Mouse (Mus musculus): Measurements from ENCODE around the gene Nup205.
"Not testable (repeated sequence)": the region's sequence is repeated elsewhere in the genome, so short reads cannot be mapped to it uniquely, and the experiment has no call there.

Gene Nup205

DNA sequence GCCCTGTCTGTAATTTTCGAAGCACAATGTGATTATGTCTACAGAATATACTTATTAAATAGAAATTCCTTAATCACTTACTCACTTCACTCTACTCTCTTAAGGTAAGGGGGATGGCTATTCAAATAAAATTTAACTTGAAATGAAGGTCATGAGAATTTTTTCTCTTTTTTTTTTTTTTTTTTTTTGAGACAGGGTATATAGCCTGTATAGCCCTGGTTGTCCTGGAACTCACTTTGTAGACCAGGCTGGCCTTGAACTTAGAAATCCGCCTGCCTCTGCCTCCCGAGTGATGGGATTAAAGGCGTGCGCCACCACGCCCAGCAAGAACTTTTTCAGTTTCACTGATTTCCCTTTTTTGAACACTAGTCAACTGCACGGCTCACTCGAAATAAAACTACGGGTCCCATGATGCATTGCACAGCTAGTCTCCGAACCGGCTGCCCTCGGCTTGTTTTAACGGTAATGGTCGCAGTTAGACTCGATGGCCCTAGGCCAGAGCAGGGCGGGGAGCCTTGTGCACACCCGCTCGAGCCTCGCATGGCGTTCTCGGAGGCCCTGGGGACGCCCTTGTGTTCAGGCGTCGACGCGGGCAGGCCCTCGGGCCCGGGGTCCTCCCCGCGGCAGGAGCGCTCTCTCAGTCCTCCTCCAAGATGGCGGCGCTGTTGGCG lies at the start of gene Nup205:
Nup205 (plus strand) TSS at position 443 of the 671 bp plus-strand sequence.
- in situ Hi-C loops (cut with MboI; ENCODE audit: unreplicated experiment in 2 of 2) = no loop called here

DNA sequence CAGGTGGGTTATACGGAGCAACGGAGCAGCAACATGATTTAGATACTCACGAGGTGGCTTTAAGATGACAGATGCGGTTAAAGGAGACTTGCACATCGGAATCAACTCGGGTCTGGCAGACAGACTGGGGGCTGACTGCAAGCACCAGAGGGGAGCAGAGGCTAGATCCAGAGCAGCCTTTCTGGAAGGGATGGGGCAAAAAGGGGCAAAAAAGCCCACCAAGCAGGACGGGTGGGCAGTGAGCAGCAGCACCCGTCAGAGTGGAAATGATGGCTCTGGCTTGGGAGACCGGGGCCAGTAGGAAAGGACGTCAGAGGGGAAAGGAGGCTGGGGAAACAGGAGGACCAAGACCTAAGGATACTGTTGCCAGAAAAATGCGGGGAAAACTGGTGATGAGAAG lies 44.4 kb upstream of the Nup205 start:
- in situ Hi-C loops (cut with MboI; ENCODE audit: unreplicated experiment in 2 of 2) = no loop called here

DNA sequence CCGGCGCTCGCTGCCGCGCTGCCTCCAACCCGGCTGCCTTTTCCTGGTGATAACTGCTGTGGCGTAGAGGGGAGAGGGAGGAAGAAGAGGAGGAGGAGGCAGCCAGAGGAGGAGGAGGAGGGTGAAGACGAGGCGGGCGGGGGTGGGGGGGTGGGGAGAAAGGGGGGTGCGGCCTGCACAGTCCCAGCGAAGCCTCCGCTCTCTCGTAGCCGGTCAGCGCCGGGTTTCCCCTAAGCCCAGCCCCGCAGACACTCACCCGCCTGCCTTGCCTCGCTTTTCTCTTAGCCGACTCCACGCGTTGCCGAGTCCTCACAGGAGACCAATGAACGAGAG lies 44.0 kb upstream of the Nup205 start:
- in situ Hi-C loops (cut with MboI; ENCODE audit: unreplicated experiment in 2 of 2) = no loop called here

DNA sequence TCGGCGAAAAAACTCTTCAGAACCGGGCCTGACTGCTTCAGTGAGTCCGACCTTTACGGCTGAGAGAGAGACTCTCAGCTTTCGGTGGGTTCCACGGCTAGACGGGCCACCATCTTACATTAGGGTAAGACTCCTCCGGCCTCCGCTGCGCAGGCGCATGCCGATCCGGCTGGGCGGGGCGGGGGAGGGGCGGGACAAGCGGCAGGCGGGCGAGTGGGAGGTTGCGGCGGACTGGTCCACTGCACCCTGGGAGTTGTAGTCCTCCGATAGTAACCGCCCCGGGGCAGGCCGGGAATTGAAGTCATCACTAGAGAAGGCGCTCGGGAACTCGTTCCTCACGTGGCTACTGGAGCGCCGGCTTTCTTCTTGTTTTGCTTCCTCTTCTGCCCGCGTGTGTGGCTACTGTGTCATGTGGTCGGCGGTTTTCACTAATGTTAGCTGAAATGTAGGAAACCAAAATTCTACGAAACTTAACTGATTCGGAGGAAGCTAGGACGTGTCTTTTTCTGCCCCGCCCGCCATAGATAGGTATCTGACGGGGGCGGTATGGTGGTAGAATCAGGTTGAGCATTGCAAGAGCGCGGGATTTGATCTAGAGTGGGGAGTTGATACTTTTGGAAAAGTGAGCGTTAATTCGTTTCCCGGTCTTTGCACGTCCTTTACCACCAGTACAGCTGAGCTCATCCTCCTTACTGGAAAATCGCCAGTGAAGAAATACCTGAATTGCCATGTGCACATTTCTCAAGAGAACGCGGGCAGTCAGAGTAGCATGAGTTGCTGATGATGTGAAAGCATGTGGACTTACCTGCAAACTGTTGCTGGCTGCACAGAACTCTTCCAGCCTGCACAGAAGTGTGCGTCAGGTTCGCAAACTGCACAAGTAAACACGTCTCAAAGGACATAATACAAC lies 43.4 kb upstream of the Nup205 start, which contains the start of gene Cnot4:
Cnot4 (minus strand) TSS at position 146 of the 910 bp plus-strand sequence.
- in situ Hi-C loops (cut with MboI; ENCODE audit: unreplicated experiment in 2 of 2) = no loop called here

DNA sequence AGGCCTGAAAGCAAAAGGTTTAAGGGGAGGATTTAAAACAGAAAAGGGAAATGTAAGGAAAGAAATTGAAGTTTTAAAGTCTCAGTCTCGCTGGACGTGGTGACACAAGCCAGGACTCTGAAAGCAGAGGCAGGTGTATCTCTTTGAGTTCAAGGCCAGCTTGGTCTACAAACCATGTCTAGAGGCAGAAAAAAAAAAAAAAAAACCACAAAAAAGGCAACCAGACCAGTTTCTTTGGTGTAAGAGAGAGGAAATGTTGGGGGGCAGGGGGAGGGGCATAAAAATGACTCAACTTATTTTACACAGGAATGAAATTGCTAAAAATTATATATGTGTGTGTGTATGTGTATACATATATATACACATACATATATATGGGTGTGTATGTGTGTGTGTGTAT lies 42.4 kb upstream of the Nup205 start:
- in situ Hi-C loops (cut with MboI; ENCODE audit: unreplicated experiment in 2 of 2) = loop anchor here in 1 of 2 experiments (5.0 kb wide), 1 partner anchor 37 kb away; no protein-coding TSS in a partner anchor

DNA sequence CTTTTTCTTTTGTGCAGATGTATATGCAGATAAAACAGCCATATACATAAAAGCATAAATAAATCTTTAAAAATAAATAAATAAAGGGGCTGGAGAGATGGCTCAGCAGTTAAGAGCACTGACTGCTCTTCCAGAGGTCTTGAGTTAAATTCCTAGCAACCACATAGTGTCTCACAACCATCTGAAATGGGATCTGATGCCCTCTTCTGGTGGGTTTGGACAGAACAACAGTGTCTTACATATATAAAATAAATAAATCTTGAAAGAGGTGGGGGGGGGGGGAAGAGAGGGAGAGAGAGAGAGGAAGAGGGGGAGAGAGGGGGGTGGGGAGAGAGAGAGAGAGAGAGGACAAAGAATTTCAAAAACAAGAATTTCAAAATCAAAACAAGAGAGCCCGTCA lies 36.9 kb upstream of the Nup205 start:
- in situ Hi-C loops (cut with MboI; ENCODE audit: unreplicated experiment in 2 of 2) = no loop called here

DNA sequence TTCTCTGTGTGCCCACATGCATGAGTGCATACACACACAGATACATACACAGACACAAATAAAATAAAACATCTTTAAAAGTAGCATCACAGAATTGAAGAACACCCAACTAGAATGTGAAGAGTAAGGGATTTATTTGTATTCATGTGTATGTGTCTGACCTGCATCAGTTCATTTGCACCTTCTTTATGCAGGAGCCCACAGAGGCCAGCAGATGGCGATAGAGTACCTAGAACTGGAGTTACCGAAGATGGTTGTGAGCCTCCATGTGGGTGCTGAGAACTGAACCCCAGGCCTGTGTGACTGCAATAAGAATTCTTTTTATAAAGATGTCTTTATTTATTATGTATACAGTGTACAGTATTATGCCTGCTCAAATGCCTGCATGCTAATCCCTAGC lies 31.7 kb upstream of the Nup205 start:
- in situ Hi-C loops (cut with MboI; ENCODE audit: unreplicated experiment in 2 of 2) = no loop called here

DNA sequence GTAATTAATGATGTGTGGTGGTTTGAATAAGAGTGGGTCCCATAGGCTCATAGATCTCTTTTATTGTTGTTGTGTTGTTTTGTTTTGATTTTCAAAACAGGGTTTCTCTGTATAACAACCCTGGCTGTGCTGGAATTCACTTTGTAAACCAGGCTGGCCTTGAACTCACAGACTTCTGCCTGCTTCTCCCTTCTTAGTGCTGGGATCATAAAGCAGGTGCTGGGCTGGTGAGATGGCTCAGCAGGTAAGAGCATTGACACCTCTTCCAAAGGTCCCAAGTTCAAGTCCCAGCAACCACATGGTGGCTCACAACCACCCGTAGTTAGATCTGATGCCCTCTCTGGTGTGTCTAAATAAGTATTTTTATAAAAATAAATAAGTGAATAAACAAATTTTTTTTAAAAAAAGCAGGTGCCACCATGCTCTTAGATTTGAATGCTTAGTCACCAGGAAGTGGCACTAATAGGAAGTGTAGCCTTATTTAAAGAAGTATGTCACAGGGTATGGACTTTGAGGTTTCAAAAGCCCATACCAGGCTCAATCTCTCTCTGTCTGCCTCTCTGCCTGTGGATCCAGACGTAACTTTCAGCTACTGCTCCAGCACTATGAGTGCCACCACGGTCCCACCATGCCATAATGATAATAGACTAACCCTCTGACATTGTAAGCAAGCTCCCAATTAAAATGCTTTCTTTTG lies 29.3 kb upstream of the Nup205 start:
- in situ Hi-C loops (cut with MboI; ENCODE audit: unreplicated experiment in 2 of 2) = no loop called here

DNA sequence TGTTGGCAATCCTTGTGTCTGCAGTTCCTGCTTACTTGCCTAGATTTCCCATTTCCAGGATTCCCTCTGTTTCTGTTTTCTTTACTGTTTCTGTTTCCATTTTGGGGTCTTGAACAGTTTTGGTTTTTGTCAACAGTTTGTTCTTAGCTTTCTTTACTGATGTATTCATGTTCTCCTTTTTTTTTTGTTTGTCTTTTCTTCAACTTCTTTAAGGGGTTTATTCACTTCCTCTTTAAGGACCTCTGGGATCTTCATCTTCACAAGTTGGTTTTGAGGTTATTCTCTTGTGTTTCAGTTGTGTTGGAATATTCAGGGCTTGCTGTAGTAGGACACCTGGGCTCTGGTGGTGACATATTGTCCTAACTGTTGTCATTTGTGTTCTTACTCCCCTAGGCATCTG lies 22.7 kb upstream of the Nup205 start:
- in situ Hi-C loops (cut with MboI; ENCODE audit: unreplicated experiment in 2 of 2) = no loop called here

DNA sequence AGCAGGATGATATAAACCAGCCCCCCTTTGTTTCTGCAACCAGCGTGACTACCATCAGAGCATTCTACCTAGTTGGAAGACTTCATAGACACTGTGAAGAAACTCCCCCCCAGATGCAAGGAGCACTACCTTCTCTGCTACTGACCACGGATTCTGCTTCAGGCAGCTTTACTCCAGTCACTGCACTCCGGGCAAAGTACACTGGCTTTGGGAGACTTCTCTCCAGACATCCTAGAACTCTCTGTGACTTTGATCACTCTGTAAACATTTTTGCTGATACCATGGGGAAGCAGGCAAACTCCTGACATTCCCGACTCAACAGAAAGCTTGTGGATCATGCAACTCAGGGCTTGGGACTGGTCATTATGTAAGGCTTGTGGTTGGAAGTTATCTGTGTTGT lies 8.0 kb upstream of the Nup205 start:
- in situ Hi-C loops (cut with MboI; ENCODE audit: unreplicated experiment in 2 of 2) = no loop called here

DNA sequence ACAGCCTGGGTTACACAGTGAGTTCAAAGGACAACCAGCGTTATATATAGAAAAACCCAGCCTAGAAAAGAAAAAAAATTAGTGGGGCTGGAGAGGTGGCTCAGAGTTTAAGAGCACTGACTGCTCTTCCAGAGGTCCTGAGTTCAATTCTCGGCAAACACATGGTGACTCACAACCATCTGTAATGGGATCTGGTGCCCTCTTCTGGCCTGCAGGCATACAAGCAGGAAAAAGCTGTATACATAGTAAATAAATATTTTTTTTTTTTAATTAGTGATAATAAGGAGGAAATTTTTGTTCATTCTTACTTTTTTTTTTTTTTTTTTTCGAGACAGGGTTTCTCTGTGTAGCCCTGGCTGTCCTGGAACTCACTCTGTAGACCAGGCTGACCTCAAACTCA lies 5.2 kb upstream of the Nup205 start:
- in situ Hi-C loops (cut with MboI; ENCODE audit: unreplicated experiment in 2 of 2) = loop anchor here in 1 of 2 experiments (5.0 kb wide), 1 partner anchor 35 kb away; no protein-coding TSS in a partner anchor

DNA sequence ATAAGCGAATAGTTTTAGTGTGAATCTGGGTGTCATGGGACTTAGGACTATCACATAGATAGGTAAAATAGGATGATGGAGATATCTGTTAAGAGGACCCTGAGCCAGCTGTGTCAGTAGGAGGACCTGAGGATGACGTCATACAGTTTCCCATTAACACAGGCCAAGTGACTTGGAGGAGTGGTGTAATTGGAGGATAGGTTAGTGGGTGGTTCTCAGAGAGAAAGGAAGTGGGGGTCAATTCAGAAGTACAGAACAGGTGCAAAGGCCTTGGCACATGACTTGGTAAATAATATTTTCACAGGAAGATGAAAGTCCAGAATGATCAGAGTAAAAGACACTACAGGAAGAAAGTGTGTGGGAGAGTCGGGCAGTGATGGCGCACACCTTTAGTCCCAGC lies 4.0 kb upstream of the Nup205 start:
- in situ Hi-C loops (cut with MboI; ENCODE audit: unreplicated experiment in 2 of 2) = loop anchor here in 1 of 2 experiments (5.0 kb wide), 1 partner anchor 36 kb away; no protein-coding TSS in a partner anchor

DNA sequence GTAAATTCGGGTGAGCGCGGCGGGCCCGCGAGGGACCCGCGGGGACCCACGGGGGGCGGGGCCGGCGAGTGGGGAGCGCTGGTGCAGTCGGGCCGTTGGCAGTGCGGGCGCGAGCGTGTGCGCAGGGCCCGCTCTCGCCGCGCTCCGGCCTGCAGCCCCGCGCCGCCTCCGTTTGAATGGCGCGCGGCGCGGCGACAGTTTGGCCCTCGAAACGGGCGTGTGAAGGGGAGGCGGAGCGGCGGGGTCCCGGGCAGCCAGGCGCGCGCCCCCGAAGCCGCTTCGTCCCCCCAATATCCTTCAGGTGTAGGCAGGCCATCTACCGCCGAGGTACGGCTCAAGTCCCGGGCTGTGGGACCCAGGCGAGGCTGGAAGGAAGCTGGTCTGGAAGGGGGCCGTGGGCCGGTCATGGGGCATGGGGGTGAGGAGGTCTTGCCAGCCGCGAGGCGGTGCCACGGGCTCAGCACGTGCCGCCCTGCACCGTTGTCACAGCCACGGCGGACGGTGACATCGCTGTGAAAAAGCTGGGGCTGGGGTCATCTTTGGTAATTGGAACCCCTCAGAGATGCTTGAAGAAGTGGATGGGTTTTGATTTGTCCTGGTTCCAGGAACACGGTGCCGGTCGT lies 540 bp downstream of the Nup205 start:
- in situ Hi-C loops (cut with MboI; ENCODE audit: unreplicated experiment in 2 of 2) = no loop called here

DNA sequence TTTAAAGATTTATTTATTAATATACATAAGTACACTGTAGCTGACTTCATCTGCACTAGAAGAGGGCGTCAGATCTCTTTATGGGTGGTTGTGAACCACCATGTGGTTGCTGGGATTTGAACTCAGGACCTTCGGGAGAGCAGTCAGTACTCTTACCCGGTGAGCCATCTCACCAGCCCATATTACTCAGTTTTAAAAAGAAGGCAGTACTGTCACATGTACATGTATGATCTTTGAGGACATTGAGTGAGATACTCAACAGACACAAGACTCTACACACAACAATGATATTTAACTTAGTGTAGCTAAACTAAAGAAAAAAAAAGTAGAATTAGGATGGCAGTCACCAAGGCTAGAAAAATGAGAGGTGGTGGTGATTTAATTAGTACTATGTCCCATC lies 2.1 kb downstream of the Nup205 start:
- in situ Hi-C loops (cut with MboI; ENCODE audit: unreplicated experiment in 2 of 2) = not testable (repeated sequence)

DNA sequence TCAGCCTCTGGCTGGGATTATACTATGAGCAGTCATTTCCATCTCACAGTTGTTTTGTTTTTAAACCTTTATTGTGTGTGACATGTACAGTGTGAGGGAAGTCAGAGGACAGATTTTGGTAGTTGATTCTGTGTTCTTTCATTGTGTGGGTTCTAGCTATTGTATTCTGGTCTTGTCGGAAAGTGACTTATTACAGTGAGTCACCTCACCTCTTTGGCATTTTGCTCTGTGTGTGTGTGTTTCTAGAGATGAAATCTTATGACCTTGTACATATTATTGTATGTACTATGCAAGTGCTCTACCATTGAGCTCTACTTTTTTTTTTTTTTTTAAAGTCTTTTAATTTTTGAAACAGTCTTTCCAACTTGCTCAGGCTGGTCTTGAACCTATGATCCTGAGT lies 7.6 kb downstream of the Nup205 start:
- in situ Hi-C loops (cut with MboI; ENCODE audit: unreplicated experiment in 2 of 2) = no loop called here

DNA sequence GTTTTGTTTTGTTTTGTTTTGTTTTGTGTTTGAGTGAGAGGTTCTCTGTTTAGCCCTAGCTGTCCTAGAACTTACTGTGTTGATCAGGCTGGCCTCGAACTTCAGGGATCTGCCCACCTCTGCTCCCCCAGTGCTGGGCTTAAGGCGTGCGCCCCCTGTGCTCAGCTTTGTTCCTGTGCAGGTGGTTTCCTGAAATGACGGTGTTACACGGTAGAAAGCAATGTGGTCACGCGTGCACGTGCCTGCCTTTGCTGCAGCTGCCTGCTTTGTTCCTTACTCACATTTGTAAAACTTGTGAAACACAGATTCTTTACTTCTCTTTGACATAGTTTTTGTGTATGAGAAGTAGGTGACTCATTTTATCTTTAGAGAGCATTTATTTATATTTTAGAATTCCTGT lies 14.0 kb downstream of the Nup205 start:
- in situ Hi-C loops (cut with MboI; ENCODE audit: unreplicated experiment in 2 of 2) = no loop called here

DNA sequence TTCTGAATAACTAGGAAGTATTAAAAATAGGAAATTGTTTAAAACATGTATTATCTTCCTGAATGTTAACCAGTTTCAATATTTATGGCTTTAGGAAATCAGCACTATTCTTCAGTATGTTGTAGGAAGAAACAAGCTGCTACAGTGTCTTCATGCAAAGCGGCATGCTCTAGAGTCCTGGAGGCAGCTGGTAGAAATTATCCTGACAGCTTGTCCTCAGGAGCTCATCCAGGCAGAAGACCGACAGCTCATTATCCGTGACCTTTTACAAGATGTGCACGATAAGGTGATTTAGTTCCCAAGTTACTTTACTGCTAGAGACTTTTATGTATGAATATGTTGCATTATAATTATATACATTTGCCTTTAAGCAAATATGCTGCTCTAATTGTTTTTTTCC lies 48.5 kb downstream of the Nup205 start:
- in situ Hi-C loops (cut with MboI; ENCODE audit: unreplicated experiment in 2 of 2) = loop anchor here (25.0 kb wide), 3 partner anchors 713 to 1037 kb away; partner anchors contain the start of gene Akr1b3 (in 1 of the 2)

DNA sequence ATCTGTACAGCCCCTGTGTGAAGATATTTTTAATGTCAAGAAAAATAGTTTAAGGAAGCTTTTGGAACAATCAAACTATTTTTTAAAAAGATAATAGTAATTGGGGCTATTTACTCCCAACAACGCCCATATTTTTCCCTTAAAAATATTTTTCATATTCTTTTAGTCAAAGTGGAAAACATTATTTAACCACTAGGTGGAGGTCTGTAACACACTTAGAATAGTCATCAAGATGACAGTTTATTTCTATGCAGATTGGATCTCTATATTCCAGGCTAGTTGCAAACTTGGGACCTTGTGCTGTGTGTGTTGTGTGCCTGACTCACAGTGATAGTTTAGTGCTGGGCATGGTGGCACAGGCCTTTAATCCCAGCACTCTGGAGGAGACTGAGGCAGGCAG lies 52.2 kb downstream of the Nup205 start:
- in situ Hi-C loops (cut with MboI; ENCODE audit: unreplicated experiment in 2 of 2) = loop anchor here (25.0 kb wide), 3 partner anchors 717 to 1033 kb away; partner anchors contain the start of gene Akr1b3 (in 1 of the 2)

DNA sequence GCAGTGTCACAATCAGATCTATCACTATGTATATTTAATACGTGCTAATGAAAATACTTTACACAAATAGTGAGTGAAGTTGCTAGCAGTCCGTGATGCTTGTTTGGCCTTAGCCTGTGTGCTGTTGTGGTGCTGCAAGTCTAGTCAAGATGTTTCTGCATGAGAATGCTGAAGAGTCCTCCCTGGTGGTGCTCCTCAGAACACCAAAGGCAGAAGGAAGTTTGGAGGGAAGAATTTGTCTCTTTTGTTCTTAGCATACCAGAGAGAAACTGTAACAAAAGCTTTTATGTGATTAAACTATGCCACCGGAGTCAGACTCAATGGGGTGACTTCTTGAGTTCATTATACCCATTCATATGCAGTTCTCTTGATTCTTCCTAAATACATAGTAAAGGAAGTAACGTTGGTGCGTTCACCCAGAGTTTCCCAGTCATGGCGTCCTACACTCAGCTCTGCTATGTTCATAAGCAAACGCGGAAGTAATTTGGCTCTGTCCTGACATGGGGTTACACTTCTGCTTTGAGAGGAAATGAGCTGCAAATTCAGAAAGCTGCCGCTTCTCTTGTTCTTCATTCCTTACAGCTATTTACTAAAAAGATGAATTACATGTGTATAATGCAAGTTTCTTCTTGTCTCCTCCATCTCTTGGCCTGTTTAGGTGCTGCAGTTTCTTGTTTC lies 59.0 kb downstream of the Nup205 start:
- in situ Hi-C loops (cut with MboI; ENCODE audit: unreplicated experiment in 2 of 2) = loop anchor here (25.0 kb wide), 3 partner anchors 724 to 1026 kb away; partner anchors contain the start of gene Akr1b3 (in 1 of the 2)

DNA sequence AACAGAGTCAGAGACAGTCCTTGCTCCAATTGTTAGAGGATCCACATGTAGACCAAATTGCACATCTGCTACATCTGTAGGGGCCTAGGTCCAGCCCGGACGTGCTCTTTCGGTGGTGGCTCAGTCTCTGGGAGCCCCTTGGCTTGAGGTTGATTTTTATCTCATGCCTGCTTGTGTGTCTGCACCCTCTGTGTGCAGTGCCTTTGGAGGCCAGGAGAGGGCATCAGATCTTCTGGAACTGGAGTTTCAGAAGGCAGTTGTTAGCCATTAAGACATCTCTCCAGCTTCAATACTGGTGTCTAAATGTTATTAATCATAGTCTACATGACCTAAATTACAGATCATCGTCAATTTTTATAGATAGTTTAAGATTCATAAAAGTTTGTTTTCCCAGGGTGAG lies 66.0 kb downstream of the Nup205 start:
- in situ Hi-C loops (cut with MboI; ENCODE audit: unreplicated experiment in 2 of 2) = loop anchor here (5.0 to 25.0 kb wide), 5 partner anchors 246 to 1019 kb away; partner anchors contain the start of gene Akr1b3 (in 1 of the 2)

All from v-Abl transformed pro-B cells (cell line).